ENCODE assay signal across 11 mouse cellular contexts in the genomic region with DNA sequence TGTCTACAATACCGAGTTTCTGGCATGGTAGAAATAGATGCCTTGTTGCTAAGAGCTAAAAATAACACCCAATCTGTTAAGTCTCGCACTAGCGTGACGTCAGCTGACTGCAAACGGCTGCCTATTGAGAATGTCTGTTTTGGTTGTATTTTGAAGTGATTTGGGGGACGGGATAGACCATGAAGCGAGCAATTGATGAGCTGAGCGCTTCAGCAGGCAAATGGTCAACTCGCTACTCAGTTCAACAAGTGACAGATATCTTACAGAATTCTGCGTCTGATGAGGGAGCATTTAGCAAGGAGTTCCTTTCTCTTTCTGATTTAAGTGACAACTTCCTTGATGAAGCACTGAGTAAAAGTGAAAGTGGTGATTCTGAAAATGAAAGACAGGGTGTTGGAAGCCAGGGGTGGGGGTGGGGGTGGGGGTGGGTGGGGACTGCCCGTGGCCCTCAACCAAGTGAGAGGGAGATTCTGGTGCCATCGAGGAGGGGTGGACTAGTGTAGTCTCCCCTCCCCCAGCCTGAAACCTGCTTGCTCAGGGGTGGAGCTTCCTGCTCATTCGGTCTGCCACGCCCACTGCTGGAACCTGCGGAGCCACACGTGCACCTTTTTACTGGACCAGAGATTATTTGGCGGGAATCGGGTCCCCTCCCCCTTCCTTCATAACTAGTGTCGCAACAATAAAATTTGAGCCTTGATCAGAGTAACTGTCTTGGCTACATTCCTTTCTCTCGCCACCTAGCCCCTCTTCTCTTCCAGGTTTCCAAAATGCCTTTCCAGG. TPM values are rescaled to one million over a fixed set of nuclear protein-coding genes. Genes with fewer than 3 reads are reported as not detected.
DNase-seq lines count a peak whose midpoint lies in the region; ATAC-seq and TF ChIP-seq lines count a peak whose summit lies in the region.
"Not testable (repeated sequence)": the region's sequence is repeated elsewhere in the genome, so short reads cannot be mapped to it uniquely, and the experiment has no call there.
"Had no signal": no experiment of that assay in that cellular context is flagged by ENCODE, and none has a peak within 500 bp of the region (broad histone marks: within the 10 kb centered on the region; RNA-seq: fewer than 3 reads in every experiment).

No protein-coding gene starts in this region.

- peak overlapping the region; percentile 37; the same call in 1 of the 2 replicates for H3K27ac ChIP-seq in CH12.LX (ENCODE audit: insufficient read depth, low read depth)
- not testable (repeated sequence) for H3K27ac ChIP-seq in embryonic facial prominence, embryonic 12.5 days; hindbrain, postnatal 0 days; left cerebral cortex, adult 2 months; stomach, postnatal 0 days (replicated peaks)

- TF ChIP-seq POLR2A in CH12.LX (IDR thresholded peaks at IDR 0.05; ENCODE audit: low read depth, low read length) = not testable (repeated sequence)

- not testable (repeated sequence) for H3K9me3 ChIP-seq in CH12.LX (replicated peaks; ENCODE audit: low read length); embryonic facial prominence, embryonic 12.5 days; hindbrain, postnatal 0 days (ENCODE audit: low read length); stomach, postnatal 0 days (ENCODE audit: control insufficient read depth, low read length)

- peaks cover 13 to 21% of the 10 kb centered on the region in 2 experiments for H3K4me1 ChIP-seq in CH12.LX (ENCODE audit: control insufficient read depth in 1 of 2, insufficient read depth in 2 of 2)
- H3K4me1 ChIP-seq in embryonic facial prominence, embryonic 12.5 days; hindbrain, postnatal 0 days (ENCODE audit: insufficient read depth, low read length); stomach, postnatal 0 days (replicated peaks; ENCODE audit: control insufficient read depth, insufficient read depth): not testable (repeated sequence)

- H3K79me2 ChIP-seq in CH12.LX (replicated peaks; ENCODE audit: control insufficient read depth, extremely low read depth, insufficient read depth, poor library complexity, severe bottlenecking) = not testable (repeated sequence)

- not testable (repeated sequence) for ATAC-seq in embryonic facial prominence, embryonic 12.5 days (ENCODE audit: insufficient number of reproducible peaks, insufficient read depth, low FRiP score, low TSS enrichment); hindbrain, postnatal 0 days
- peak; percentile 69 for ATAC-seq in granulocyte monocyte progenitor cell, adult 5-6 weeks (replicated peaks; ENCODE audit: poor library complexity, severe bottlenecking)
- peak; percentile 52 for ATAC-seq in monocyte, adult 5-6 weeks (replicated peaks; ENCODE audit: insufficient number of reproducible peaks, low FRiP score, low TSS enrichment, poor library complexity, severe bottlenecking)
- ATAC-seq in stomach, postnatal 0 days (ENCODE audit: low FRiP score, low TSS enrichment) = peak; percentile 45; the same call in 1 of the 2 replicates

- in situ Hi-C loops in CH12.LX (cut with MboI; ENCODE audit: low pct_ligation_motif_present, low pct_unique_long_range_greater_than_20kb, low sequenced_read_pairs) = not testable (repeated sequence)

- peak overlapping the region; percentile 27; the same call in 1 of the 2 replicates for H3K9ac ChIP-seq in CH12.LX (ENCODE audit: insufficient read depth, low read depth)
- not testable (repeated sequence) for H3K9ac ChIP-seq in embryonic facial prominence, embryonic 12.5 days; hindbrain, postnatal 0 days (replicated peaks; ENCODE audit: low read length); stomach, postnatal 0 days (ENCODE audit: low read length)

- 58% methylated on average over 20 of the region's 20 CpGs for WGBS in embryonic facial prominence, embryonic 12.5 days
- WGBS in hindbrain, postnatal 0 days = 55% methylated on average over 18 of the region's 20 CpGs
- 31% methylated on average over 19 of the region's 20 CpGs for WGBS in stomach, postnatal 0 days

- 0 out of 2 replicates have a peak, but pooled peaks have one; percentile 40 for TF ChIP-seq EP300 in CH12.LX (IDR thresholded peaks at IDR 0.05; ENCODE audit: low read length)
- not testable (repeated sequence) for TF ChIP-seq EP300 in stomach, postnatal 0 days (optimal IDR thresholded peaks at IDR 0.05)

- not testable (repeated sequence) for H3K27me3 ChIP-seq in CH12.LX (replicated peaks); embryonic facial prominence, embryonic 12.5 days; hindbrain, postnatal 0 days (ENCODE audit: insufficient read depth, low read length); stomach, postnatal 0 days (ENCODE audit: control insufficient read depth, insufficient read depth, low read length)

- peak overlapping the region; percentile 90 for H3K4me2 ChIP-seq in CH12.LX (ENCODE audit: insufficient read depth, low read depth, poor library complexity, severe bottlenecking)
- 0 out of 2 replicates have a peak overlapping the region, but pooled peaks have one; percentile 21 for H3K4me2 ChIP-seq in embryonic facial prominence, embryonic 12.5 days (replicated peaks)
- peak overlapping the region; percentile 35 for H3K4me2 ChIP-seq in hindbrain, postnatal 0 days (ENCODE audit: low read depth, low read length)
- peak overlapping the region; percentile 44 for H3K4me2 ChIP-seq in stomach, postnatal 0 days (replicated peaks; ENCODE audit: low read depth)

- TF ChIP-seq RAD21 in CH12.LX (IDR thresholded peaks at IDR 0.05; ENCODE audit: low read depth, low read length) = not testable (repeated sequence)

- peak overlapping the region; percentile 39 to 66 (median 51) for H3K4me3 ChIP-seq in CH12.LX (replicated peaks in 1 of 3; ENCODE audit: low read depth in 2 of 3, low read length in 2 of 3, poor library complexity in 1 of 3)
- not testable (repeated sequence) for H3K4me3 ChIP-seq in embryonic facial prominence, embryonic 12.5 days; hindbrain, postnatal 0 days (ENCODE audit: low read length)
- H3K4me3 ChIP-seq in left cerebral cortex, adult 2 months = peak overlapping the region; percentile 17; the same call in 1 of the 2 replicates
- H3K4me3 ChIP-seq in stomach, postnatal 0 days (ENCODE audit: low read depth, low read length) = peak overlapping the region; percentile 39

- dilution Hi-C loops in CH12.LX (cut with MboI; ENCODE audit: extremely low pct_ligation_motif_present, extremely low pct_unique_long_range_greater_than_20kb, low sequenced_read_pairs) = not testable (repeated sequence)

- peak; percentile 82 for DNase-seq in CH12.LX (ENCODE audit: extremely low read depth)
- DNase-seq in hindbrain, postnatal 0 days (ENCODE audit: low spot score); left cerebral cortex, adult 2 months (ENCODE audit: extremely low spot score in 1 of 2, low spot score in 2 of 2): not testable (repeated sequence)
- peak; percentile 47 to 48 for DNase-seq in lung, adult 18-20 months
- DNase-seq in stomach, postnatal 0 days (ENCODE audit: low spot score) = peak; percentile 42

- intact Hi-C loops in left cerebral cortex, adult 2 months (cut with DNase I) = not testable (repeated sequence)

- H3K36me3 ChIP-seq in CH12.LX (replicated peaks in 1 of 2; ENCODE audit: control insufficient read depth in 1 of 2, insufficient read depth in 1 of 2, low read length in 1 of 2); embryonic facial prominence, embryonic 12.5 days; hindbrain, postnatal 0 days (ENCODE audit: insufficient read depth, low read length); stomach, postnatal 0 days (ENCODE audit: control insufficient read depth, insufficient read depth, low read length): not testable (repeated sequence)

- not testable (repeated sequence) for TF ChIP-seq CTCF in CH12.LX (conservative IDR thresholded peaks at IDR 0.05 in 1 of 2, IDR thresholded peaks at IDR 0.05 in 1 of 2; ENCODE audit: low read depth in 2 of 2, low read length in 2 of 2); hindbrain, postnatal 0 days (IDR thresholded peaks at IDR 0.05; ENCODE audit: low read depth); left cerebral cortex, adult 2 months (IDR thresholded peaks at IDR 0.05); stomach, postnatal 0 days (IDR thresholded peaks at IDR 0.05; ENCODE audit: low read depth)

RNA-seq across cellular contexts. Expression of a gene that starts 19.7 kb away (rescaled TPM):
- total RNA-seq in CH12.LX (2012; rRNA removed) = not detected in 2 replicates
- not detected in 2 replicates for total RNA-seq in CH12.LX (2014; rRNA removed)
- not detected in 2 replicates for polyA plus RNA-seq in CH12.LX (2012; ENCODE audit: insufficient read length, low read depth)
- 0.24 and 0.26 TPM in 2 replicates for polyA plus RNA-seq in embryonic facial prominence, embryonic 12.5 days (2016; fragmentation: Nextera tagmentation; extraction: Ambion mirVana)
- total RNA-seq in granulocyte monocyte progenitor cell, adult 5-6 weeks (2014; fragmentation: Nextera tagmentation) = not detected in 2 replicates
- not detected in 2 replicates for total RNA-seq in granulocyte monocyte progenitor cell, adult 5-6 weeks (2017)
- total RNA-seq in hindbrain, postnatal 0 days (2014; rRNA removed) = 0.73 and 2.4 TPM in 2 replicates
- 0.88 and 0.95 TPM in 2 replicates for polyA plus RNA-seq in hindbrain, postnatal 0 days (2015; fragmentation: Nextera tagmentation; extraction: Ambion mirVana)
- under 1 TPM; 0.36 to 0.37 TPM for total RNA-seq in left cerebral cortex, adult 2 months (2021)
- not detected in 3 replicates for total RNA-seq in monocyte, adult 5-6 weeks (2017)
- polyA plus RNA-seq in stomach, postnatal 0 days (2015; fragmentation: Nextera tagmentation; extraction: Ambion mirVana) = 0.11 and 0.17 TPM in 2 replicates
- total RNA-seq: gastrocnemius, postnatal 10 days; heart, postnatal 4 days had no signal

RNA-seq across cellular contexts. Expression of a gene that starts 21.5 kb away (rescaled TPM):
- not detected in 2 replicates for total RNA-seq in CH12.LX (2012; rRNA removed)
- not detected in 2 replicates for total RNA-seq in CH12.LX (2014; rRNA removed)
- polyA plus RNA-seq in CH12.LX (2012; ENCODE audit: insufficient read length, low read depth) = not detected in 2 replicates
- polyA plus RNA-seq in embryonic facial prominence, embryonic 12.5 days (2016; fragmentation: Nextera tagmentation; extraction: Ambion mirVana) = not detected in 2 replicates
- total RNA-seq in granulocyte monocyte progenitor cell, adult 5-6 weeks (2014; fragmentation: Nextera tagmentation) = not detected in 2 replicates
- total RNA-seq in granulocyte monocyte progenitor cell, adult 5-6 weeks (2017) = not detected in 2 replicates
- 2.4 and 3.1 TPM in 2 replicates for total RNA-seq in hindbrain, postnatal 0 days (2014; rRNA removed)
- polyA plus RNA-seq in hindbrain, postnatal 0 days (2015; fragmentation: Nextera tagmentation; extraction: Ambion mirVana) = 0.34 and 0.60 TPM in 2 replicates
- total RNA-seq in left cerebral cortex, adult 2 months (2021) = under 1 TPM in 1 of 2 experiments, not detected in 1; 0.29 TPM
- 1.0 to 11.5 TPM (median 6.1 TPM) in 3 replicates for total RNA-seq in monocyte, adult 5-6 weeks (2017)
- not detected in 2 replicates for polyA plus RNA-seq in stomach, postnatal 0 days (2015; fragmentation: Nextera tagmentation; extraction: Ambion mirVana)
- total RNA-seq: gastrocnemius, postnatal 10 days; heart, postnatal 4 days; layer of hippocampus, postnatal 36 days had no signal

RNA-seq across cellular contexts. Expression of a gene that starts 25.8 kb away (rescaled TPM):
- total RNA-seq in CH12.LX (2012; rRNA removed) = 0.17 and 0.21 TPM in 2 replicates
- 0.14 and 0.54 TPM in 2 replicates for total RNA-seq in CH12.LX (2014; rRNA removed)
- polyA plus RNA-seq in CH12.LX (2012; ENCODE audit: insufficient read length, low read depth) = 0.12 and 0.16 TPM in 2 replicates
- 0.53 and 0.79 TPM in 2 replicates for polyA plus RNA-seq in embryonic facial prominence, embryonic 12.5 days (2016; fragmentation: Nextera tagmentation; extraction: Ambion mirVana)
- total RNA-seq in granulocyte monocyte progenitor cell, adult 5-6 weeks (2014; fragmentation: Nextera tagmentation) = 1.7 TPM in 1 of 2 replicates, not detected in the other
- total RNA-seq in granulocyte monocyte progenitor cell, adult 5-6 weeks (2017) = 1.3 and 6.3 TPM in 2 replicates
- total RNA-seq in hindbrain, postnatal 0 days (2014; rRNA removed) = 1.3 and 2.7 TPM in 2 replicates
- polyA plus RNA-seq in hindbrain, postnatal 0 days (2015; fragmentation: Nextera tagmentation; extraction: Ambion mirVana) = 1.7 and 1.9 TPM in 2 replicates
- 1 to 10 TPM; 1.5 to 2.0 TPM for total RNA-seq in left cerebral cortex, adult 2 months (2021)
- total RNA-seq in monocyte, adult 5-6 weeks (2017) = 0.48 to 1.8 TPM (median 0.49 TPM) in 3 replicates
- polyA plus RNA-seq in stomach, postnatal 0 days (2015; fragmentation: Nextera tagmentation; extraction: Ambion mirVana) = 0.21 and 0.41 TPM in 2 replicates

RNA-seq across cellular contexts. Expression of a gene that starts 32.8 kb away (rescaled TPM):
- not detected in 2 replicates for total RNA-seq in CH12.LX (2012; rRNA removed)
- total RNA-seq in CH12.LX (2014; rRNA removed) = not detected in 2 replicates
- polyA plus RNA-seq in CH12.LX (2012; ENCODE audit: insufficient read length, low read depth) = not detected in 2 replicates
- 152 and 164 TPM in 2 replicates for polyA plus RNA-seq in embryonic facial prominence, embryonic 12.5 days (2016; fragmentation: Nextera tagmentation; extraction: Ambion mirVana)
- not detected in 2 replicates for total RNA-seq in granulocyte monocyte progenitor cell, adult 5-6 weeks (2014; fragmentation: Nextera tagmentation)
- not detected in 2 replicates for total RNA-seq in granulocyte monocyte progenitor cell, adult 5-6 weeks (2017)
- 10.2 and 19.7 TPM in 2 replicates for total RNA-seq in hindbrain, postnatal 0 days (2014; rRNA removed)
- 60.4 and 67.0 TPM in 2 replicates for polyA plus RNA-seq in hindbrain, postnatal 0 days (2015; fragmentation: Nextera tagmentation; extraction: Ambion mirVana)
- total RNA-seq in left cerebral cortex, adult 2 months (2021) = 1 to 10 TPM; 8.1 to 8.5 TPM
- total RNA-seq in monocyte, adult 5-6 weeks (2017) = 8.4 to 18.8 TPM (median 16.9 TPM) in 3 replicates
- 96.8 and 104 TPM in 2 replicates for polyA plus RNA-seq in stomach, postnatal 0 days (2015; fragmentation: Nextera tagmentation; extraction: Ambion mirVana)

Comparison
In these comparisons a context has a peak if more than half of its experiments do, and no peak if none do; other contexts are left out.
1. H3K4me2 ChIP-seq: peak in every context shown above with its lines; median percentile 90 in CH12.LX; 44 in stomach, postnatal 0 days; 35 in hindbrain, postnatal 0 days; 21 in embryonic facial prominence, embryonic 12.5 days.